Mouse (Mus musculus): ENCODE measurements around the gene Pxn. TPM values are rescaled to one million over a fixed set of nuclear protein-coding genes. Genes with fewer than 3 reads are reported as not detected.
"Not testable (repeated sequence)": the region's sequence is repeated elsewhere in the genome, so short reads cannot be mapped to it uniquely, and the experiment has no call there.

Gene Pxn
- polyA plus RNA-seq, 1 experiment from 2014 or later = 39.1 TPM

- H3K27ac ChIP-seq (ENCODE audit: low read length) = peak overlapping the region; percentile 88
- peak overlapping the region; percentile 22; the same call in 1 of the 2 replicates for H3K4me2 ChIP-seq (ENCODE audit: low read depth, low read length)
- peaks cover 7% of the 10 kb centered on the region for H3K36me3 ChIP-seq (ENCODE audit: control insufficient read depth, insufficient read depth)
- no peak for ATAC-seq (replicated peaks; ENCODE audit: extremely low read depth, insufficient read depth, low FRiP score)
- H3K4me1 ChIP-seq (ENCODE audit: control insufficient read depth, insufficient read depth, low read length) = peaks cover 36% of the 10 kb centered on the region
- H3K4me3 ChIP-seq (ENCODE audit: low read length) = no peak overlapping the region
- H3K9me3 ChIP-seq (replicated peaks; ENCODE audit: control insufficient read depth, low read length) = no peaks in the 10 kb centered on the region
- H3K27me3 ChIP-seq (ENCODE audit: control insufficient read depth, insufficient read depth, low read length) = no peaks in the 10 kb centered on the region
- 73% methylated on average over 6 of the region's 6 CpGs for WGBS
- peak overlapping the region; percentile 39 for H3K9ac ChIP-seq (ENCODE audit: low read length)
Observed at GRCm38 (mm10) chr5:115514346-115514745, 7.9 kb downstream of the Pxn start.

GRCm38 (mm10) chr5:115514896-115515587, 8.6 kb downstream of the Pxn start:
- H3K27me3 ChIP-seq (ENCODE audit: control insufficient read depth, insufficient read depth, low read length) = no peaks in the 10 kb centered on the region
- WGBS = 44% methylated on average over 20 of the region's 20 CpGs
- peak overlapping the region; percentile 50 for H3K4me2 ChIP-seq (ENCODE audit: low read depth, low read length)
- no peaks in the 10 kb centered on the region for H3K9me3 ChIP-seq (replicated peaks; ENCODE audit: control insufficient read depth, low read length)
- H3K9ac ChIP-seq (ENCODE audit: low read length) = peak overlapping the region; percentile 39
- H3K4me1 ChIP-seq (ENCODE audit: control insufficient read depth, insufficient read depth, low read length) = peaks cover 31% of the 10 kb centered on the region
- H3K27ac ChIP-seq (ENCODE audit: low read length) = peak overlapping the region; percentile 88
- 0 out of 2 replicates have a peak overlapping the region, but pooled peaks have one; percentile 10 for H3K4me3 ChIP-seq (ENCODE audit: low read length)
- peaks cover 7% of the 10 kb centered on the region for H3K36me3 ChIP-seq (ENCODE audit: control insufficient read depth, insufficient read depth)
- ATAC-seq (replicated peaks; ENCODE audit: extremely low read depth, insufficient read depth, low FRiP score) = peak; percentile 81

- Histone ChIP-seq H3K4me2 (ENCODE audit: low read depth, low read length) (peak overlapping the region; percentile 50), H3K4me3 (ENCODE audit: low read length) (peak overlapping the region; percentile 0; the same call in 1 of the 2 replicates), H3K9me3 (replicated peaks; ENCODE audit: control insufficient read depth, low read length) (no peaks in the 10 kb centered on the region), H3K4me1 (ENCODE audit: control insufficient read depth, insufficient read depth, low read length) (peaks cover 38% of the 10 kb centered on the region), H3K27me3 (ENCODE audit: control insufficient read depth, insufficient read depth, low read length) (no peaks in the 10 kb centered on the region), H3K27ac (ENCODE audit: low read length) (peak overlapping the region; percentile 88), H3K36me3 (ENCODE audit: control insufficient read depth, insufficient read depth) (peaks cover 7% of the 10 kb centered on the region), H3K9ac (ENCODE audit: low read length) (peak overlapping the region; percentile 38; the same call in 1 of the 2 replicates)
- peak; percentile 25 for ATAC-seq (replicated peaks; ENCODE audit: extremely low read depth, insufficient read depth, low FRiP score)
- 57% methylated on average over 30 of the region's 32 CpGs for WGBS
Observed at GRCm38 (mm10) chr5:115516081-115516907, 9.8 kb downstream of the Pxn start.

GRCm38 (mm10) chr5:115516908-115517307, 10.4 kb downstream of the Pxn start:
- no peak for ATAC-seq (replicated peaks; ENCODE audit: extremely low read depth, insufficient read depth, low FRiP score)
- no peaks in the 10 kb centered on the region for H3K27me3 ChIP-seq (ENCODE audit: control insufficient read depth, insufficient read depth, low read length)
- no peaks in the 10 kb centered on the region for H3K9me3 ChIP-seq (replicated peaks; ENCODE audit: control insufficient read depth, low read length)
- 62% methylated on average over 7 of the region's 7 CpGs for WGBS
- H3K4me1 ChIP-seq (ENCODE audit: control insufficient read depth, insufficient read depth, low read length) = peaks cover 42% of the 10 kb centered on the region
- no peak overlapping the region for H3K4me3 ChIP-seq (ENCODE audit: low read length)
- H3K36me3 ChIP-seq (ENCODE audit: control insufficient read depth, insufficient read depth) = peaks cover 7% of the 10 kb centered on the region
- H3K27ac ChIP-seq (ENCODE audit: low read length) = peak overlapping the region; percentile 88
- H3K9ac ChIP-seq (ENCODE audit: low read length) = no peak overlapping the region
- H3K4me2 ChIP-seq (ENCODE audit: low read depth, low read length) = no peak overlapping the region; the same call in 1 of the 2 replicates

- no peak for ATAC-seq (replicated peaks; ENCODE audit: extremely low read depth, insufficient read depth, low FRiP score)
- no peak overlapping the region for H3K4me2 ChIP-seq (ENCODE audit: low read depth, low read length)
- peak overlapping the region; percentile 88 for H3K27ac ChIP-seq (ENCODE audit: low read length)
- H3K9ac ChIP-seq (ENCODE audit: low read length) = no peak overlapping the region
- no peaks in the 10 kb centered on the region for H3K27me3 ChIP-seq (ENCODE audit: control insufficient read depth, insufficient read depth, low read length)
- peaks cover 42% of the 10 kb centered on the region for H3K4me1 ChIP-seq (ENCODE audit: control insufficient read depth, insufficient read depth, low read length)
- H3K4me3 ChIP-seq (ENCODE audit: low read length) = no peak overlapping the region
- WGBS = 88% methylated on average over 9 of the region's 9 CpGs
- peaks cover 7% of the 10 kb centered on the region for H3K36me3 ChIP-seq (ENCODE audit: control insufficient read depth, insufficient read depth)
- no peaks in the 10 kb centered on the region for H3K9me3 ChIP-seq (replicated peaks; ENCODE audit: control insufficient read depth, low read length)
Observed at GRCm38 (mm10) chr5:115517501-115517900, 11.0 kb downstream of the Pxn start.

- not testable (repeated sequence) for H3K36me3 ChIP-seq (ENCODE audit: control insufficient read depth, insufficient read depth); H3K27me3 ChIP-seq (ENCODE audit: control insufficient read depth, insufficient read depth, low read length)
Observed at GRCm38 (mm10) chr5:115518214-115518613, 11.7 kb downstream of the Pxn start.

GRCm38 (mm10) chr5:115520325-115520869, 13.9 kb downstream of the Pxn start:
- no peak for ATAC-seq (replicated peaks; ENCODE audit: extremely low read depth, insufficient read depth, low FRiP score)
- Histone ChIP-seq H3K9me3 (replicated peaks; ENCODE audit: control insufficient read depth, low read length) (no peaks in the 10 kb centered on the region), H3K9ac (ENCODE audit: low read length) (peak overlapping the region; percentile 28; the same call in 1 of the 2 replicates), H3K27ac (ENCODE audit: low read length) (peak overlapping the region; percentile 72), H3K4me3 (ENCODE audit: low read length) (peak overlapping the region; percentile 3; the same call in 1 of the 2 replicates), H3K36me3 (ENCODE audit: control insufficient read depth, insufficient read depth) (peaks cover 5% of the 10 kb centered on the region; the same call in 1 of the 2 replicates), H3K4me2 (ENCODE audit: low read depth, low read length) (peak overlapping the region; percentile 18; the same call in 1 of the 2 replicates), H3K4me1 (ENCODE audit: control insufficient read depth, insufficient read depth, low read length) (peaks cover 51% of the 10 kb centered on the region), H3K27me3 (ENCODE audit: control insufficient read depth, insufficient read depth, low read length) (no peaks in the 10 kb centered on the region)
- 47% methylated on average over 21 of the region's 21 CpGs for WGBS

More at GRCm38 (mm10) chr5:115518214-115518613, 11.7 kb downstream of the Pxn start:
- not testable (repeated sequence) for H3K4me3 ChIP-seq (ENCODE audit: low read length); H3K4me2 ChIP-seq (ENCODE audit: low read depth, low read length); ATAC-seq (replicated peaks; ENCODE audit: extremely low read depth, insufficient read depth, low FRiP score); H3K9ac ChIP-seq (ENCODE audit: low read length); H3K9me3 ChIP-seq (replicated peaks; ENCODE audit: control insufficient read depth, low read length); H3K27ac ChIP-seq (ENCODE audit: low read length)
- 94% methylated on average over 8 of the region's 8 CpGs for WGBS
- peaks cover 47% of the 10 kb centered on the region for H3K4me1 ChIP-seq (ENCODE audit: control insufficient read depth, insufficient read depth, low read length)

- no peak for ATAC-seq (replicated peaks; ENCODE audit: extremely low read depth, insufficient read depth, low FRiP score)
- Histone ChIP-seq H3K27ac (ENCODE audit: low read length) (peak overlapping the region; percentile 72), H3K4me1 (ENCODE audit: control insufficient read depth, insufficient read depth, low read length) (peaks cover 48% of the 10 kb centered on the region), H3K9me3 (replicated peaks; ENCODE audit: control insufficient read depth, low read length) (no peaks in the 10 kb centered on the region), H3K4me3 (ENCODE audit: low read length) (peak overlapping the region; percentile 3; the same call in 1 of the 2 replicates), H3K27me3 (ENCODE audit: control insufficient read depth, insufficient read depth, low read length) (no peaks in the 10 kb centered on the region), H3K9ac (ENCODE audit: low read length) (peak overlapping the region; percentile 44; the same call in 1 of the 2 replicates), H3K36me3 (ENCODE audit: control insufficient read depth, insufficient read depth) (peaks cover 2% of the 10 kb centered on the region; the same call in 1 of the 2 replicates), H3K4me2 (ENCODE audit: low read depth, low read length) (peak overlapping the region; percentile 8)
- 51% methylated on average over 20 of the region's 21 CpGs for WGBS
Observed at GRCm38 (mm10) chr5:115521553-115522461, 15.3 kb downstream of the Pxn start.

Measured in heart, embryonic 16.5 days (tissue).